Mouse (Mus musculus): ENCODE measurements around the gene Abcf2.

GRCm38 (mm10) chr5:24620116-24620515 lies 42.8 kb upstream of the Abcf2 start:
- TF ChIP-seq CTCF (IDR thresholded peaks at IDR 0.05; ENCODE audit: control insufficient read depth, insufficient read depth, insufficient replicate concordance, low read depth, low read length) (no peak), POLR2A (IDR thresholded peaks at IDR 0.05; ENCODE audit: control insufficient read depth, low read depth, low read length) (no peak)

Measured in testis, adult 2 months (tissue).